Mouse (Mus musculus): ENCODE measurements at regions not wholly inside any gene's neighbourhood (a gene's known extent, or its start where the extent isn't known, plus 50 kb on each side); places are given as distances from the start of the nearest gene placed in this dataset.

DNA sequence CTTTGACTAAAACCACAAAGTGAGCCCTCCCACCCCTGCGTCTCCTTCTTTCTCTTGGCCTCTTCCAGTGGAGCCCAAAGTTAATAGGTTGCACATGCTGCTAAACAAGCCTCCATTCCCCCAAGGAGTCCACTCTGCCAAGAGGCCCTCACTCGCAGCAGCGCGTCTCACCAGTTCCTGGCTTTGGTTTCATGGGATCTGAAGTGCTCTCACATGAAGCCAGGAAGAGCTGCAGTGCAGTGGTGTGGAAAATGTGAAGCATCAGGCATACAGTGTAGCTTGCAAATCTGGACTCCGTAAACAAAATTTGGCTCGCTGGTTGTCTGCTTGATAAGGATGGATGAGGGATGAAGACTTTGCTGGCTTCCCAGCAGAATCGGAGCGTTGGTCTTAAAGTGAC, 97.7 kb downstream of the Gm10260 start:
- ATAC-seq (ENCODE audit: insufficient read depth) (no peak), DNase-seq (ENCODE audit: low read depth in 3 of 3, low spot score in 3 of 3) (no peak)
- no peak for TF ChIP-seq EP300 (IDR thresholded peaks at IDR 0.05; ENCODE audit: low read depth)
- no peak for TF ChIP-seq CTCF (IDR thresholded peaks at IDR 0.05; ENCODE audit: low read depth)
- WGBS (ENCODE audit: insufficient replicate concordance): 67% methylated on average over 8 of the region's 8 CpGs
- Histone ChIP-seq H3K27me3 (ENCODE audit: control insufficient read depth, insufficient read depth, low read length) (no peaks in the 10 kb centered on the region), H3K4me1 (replicated peaks; ENCODE audit: control insufficient read depth in 2 of 2, insufficient read depth in 2 of 2, low read length in 1 of 2) (no peaks in the 10 kb centered on the region), H3K27ac (no peak overlapping the region), H3K9me3 (ENCODE audit: control insufficient read depth, low read length) (no peaks in the 10 kb centered on the region), H3K9ac (replicated peaks) (no peak overlapping the region), H3K4me3 (ENCODE audit: insufficient read depth in 1 of 2, low read depth in 2 of 2, low read length in 2 of 2) (no peak overlapping the region), H3K4me2 (ENCODE audit: low read depth) (no peak overlapping the region), H3K36me3 (replicated peaks; ENCODE audit: control insufficient read depth, insufficient read depth, low read depth) (no peaks in the 10 kb centered on the region)

- Histone ChIP-seq H3K9me3 (ENCODE audit: control insufficient read depth, low read length) (no peaks in the 10 kb centered on the region), H3K9ac (replicated peaks) (no peak overlapping the region), H3K4me1 (replicated peaks; ENCODE audit: control insufficient read depth in 2 of 2, insufficient read depth in 2 of 2, low read length in 1 of 2) (no peaks in the 10 kb centered on the region), H3K27ac (no peak overlapping the region), H3K27me3 (ENCODE audit: control insufficient read depth, insufficient read depth, low read length) (no peaks in the 10 kb centered on the region), H3K36me3 (replicated peaks; ENCODE audit: control insufficient read depth, insufficient read depth, low read depth) (no peaks in the 10 kb centered on the region), H3K4me2 (ENCODE audit: low read depth) (no peak overlapping the region), H3K4me3 (ENCODE audit: insufficient read depth in 1 of 2, low read depth in 2 of 2, low read length in 2 of 2) (no peak overlapping the region)
- 67% methylated on average over 2 of the region's 2 CpGs for WGBS (ENCODE audit: insufficient replicate concordance)
- DNase-seq (ENCODE audit: low read depth in 3 of 3, low spot score in 3 of 3) (no peak), ATAC-seq (ENCODE audit: insufficient read depth) (no peak)
- TF ChIP-seq CTCF (IDR thresholded peaks at IDR 0.05; ENCODE audit: low read depth) (no peak), EP300 (IDR thresholded peaks at IDR 0.05; ENCODE audit: low read depth) (no peak)
Measured at GRCm38 (mm10) chr13:97656618-97657017, 103.8 kb downstream of the Gm10260 start.

- Histone ChIP-seq H3K36me3 (replicated peaks; ENCODE audit: control insufficient read depth, insufficient read depth, low read depth) (no peaks in the 10 kb centered on the region), H3K4me3 (ENCODE audit: insufficient read depth in 1 of 2, low read depth in 2 of 2, low read length in 2 of 2) (no peak overlapping the region), H3K4me1 (replicated peaks; ENCODE audit: control insufficient read depth in 2 of 2, insufficient read depth in 2 of 2, low read length in 1 of 2) (no peaks in the 10 kb centered on the region), H3K9me3 (ENCODE audit: control insufficient read depth, low read length) (no peaks in the 10 kb centered on the region), H3K9ac (replicated peaks) (no peak overlapping the region), H3K4me2 (ENCODE audit: low read depth) (no peak overlapping the region), H3K27me3 (ENCODE audit: control insufficient read depth, insufficient read depth, low read length) (no peaks in the 10 kb centered on the region), H3K27ac (no peak overlapping the region)
- no peak for DNase-seq (ENCODE audit: low read depth in 3 of 3, low spot score in 3 of 3)
- no peak for ATAC-seq (ENCODE audit: insufficient read depth)
- WGBS (ENCODE audit: insufficient replicate concordance): 72% methylated on average over 9 of the region's 9 CpGs
- TF ChIP-seq CTCF (IDR thresholded peaks at IDR 0.05; ENCODE audit: low read depth): no peak
- TF ChIP-seq EP300 (IDR thresholded peaks at IDR 0.05; ENCODE audit: low read depth): no peak
Measured at GRCm38 (mm10) chr13:97652279-97652678, 108.2 kb downstream of the Gm10260 start.

DNA sequence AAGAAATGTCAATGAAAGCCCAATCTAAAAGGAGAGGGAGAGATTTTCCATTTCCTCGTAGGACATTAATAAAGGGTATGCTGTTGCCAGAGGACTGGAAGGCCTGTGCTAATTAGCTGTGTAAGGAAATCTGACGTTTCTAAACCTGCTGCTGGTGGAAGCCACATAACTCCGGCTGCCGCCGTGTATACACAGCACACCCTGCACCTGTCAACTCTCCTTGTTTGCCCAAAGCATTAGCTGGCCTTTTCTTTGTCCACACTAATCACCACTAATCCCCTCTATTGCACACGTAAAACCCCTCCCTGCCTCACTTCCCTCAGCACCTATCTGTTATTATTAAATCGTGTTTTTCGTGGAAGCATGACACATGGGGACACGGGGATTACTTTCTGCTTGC, 108.7 kb downstream of the Gm10260 start:
- no peak overlapping the region for H3K4me2 ChIP-seq (ENCODE audit: low read depth)
- DNase-seq (ENCODE audit: low read depth in 3 of 3, low spot score in 3 of 3) (no peak), ATAC-seq (ENCODE audit: insufficient read depth) (no peak)
- no peak overlapping the region for H3K9ac ChIP-seq (replicated peaks)
- H3K27ac ChIP-seq: no peak overlapping the region
- TF ChIP-seq CTCF (IDR thresholded peaks at IDR 0.05; ENCODE audit: low read depth): no peak
- no peak for TF ChIP-seq EP300 (IDR thresholded peaks at IDR 0.05; ENCODE audit: low read depth)
- no peaks in the 10 kb centered on the region for H3K27me3 ChIP-seq (ENCODE audit: control insufficient read depth, insufficient read depth, low read length)
- no peaks in the 10 kb centered on the region for H3K9me3 ChIP-seq (ENCODE audit: control insufficient read depth, low read length)
- 62% methylated on average over 9 of the region's 9 CpGs for WGBS (ENCODE audit: insufficient replicate concordance)
- no peak overlapping the region for H3K4me3 ChIP-seq (ENCODE audit: insufficient read depth in 1 of 2, low read depth in 2 of 2, low read length in 2 of 2)
- no peaks in the 10 kb centered on the region for H3K4me1 ChIP-seq (replicated peaks; ENCODE audit: control insufficient read depth in 2 of 2, insufficient read depth in 2 of 2, low read length in 1 of 2)
- H3K36me3 ChIP-seq (replicated peaks; ENCODE audit: control insufficient read depth, insufficient read depth, low read depth): no peaks in the 10 kb centered on the region

DNA sequence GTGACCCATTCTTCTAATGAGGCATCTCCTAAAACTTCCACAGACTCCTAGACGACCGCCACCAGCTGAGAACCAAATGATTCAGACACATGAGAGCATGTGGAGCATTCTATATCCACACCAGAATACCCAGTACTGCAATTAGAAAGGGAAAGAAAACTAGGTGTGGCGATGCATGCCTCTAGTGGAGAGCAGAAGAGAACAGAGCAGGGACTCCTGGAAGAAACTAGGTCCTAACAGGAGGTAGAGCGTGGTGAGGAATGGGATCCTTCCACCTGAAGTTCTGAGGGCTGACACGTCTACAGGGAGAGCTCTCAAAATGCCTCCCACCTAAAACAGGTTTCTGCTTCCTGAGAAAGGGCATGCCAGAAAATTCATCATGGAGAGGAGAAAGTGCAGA, 109.3 kb downstream of the Gm10260 start:
- H3K4me1 ChIP-seq (replicated peaks; ENCODE audit: control insufficient read depth in 2 of 2, insufficient read depth in 2 of 2, low read length in 1 of 2): no peaks in the 10 kb centered on the region
- TF ChIP-seq CTCF (IDR thresholded peaks at IDR 0.05; ENCODE audit: low read depth) (no peak), EP300 (IDR thresholded peaks at IDR 0.05; ENCODE audit: low read depth) (no peak)
- H3K27ac ChIP-seq: no peak overlapping the region
- no peaks in the 10 kb centered on the region for H3K27me3 ChIP-seq (ENCODE audit: control insufficient read depth, insufficient read depth, low read length)
- H3K4me2 ChIP-seq (ENCODE audit: low read depth): no peak overlapping the region
- H3K9ac ChIP-seq (replicated peaks): no peak overlapping the region
- no peaks in the 10 kb centered on the region for H3K36me3 ChIP-seq (replicated peaks; ENCODE audit: control insufficient read depth, insufficient read depth, low read depth)
- ATAC-seq (ENCODE audit: insufficient read depth) (no peak), DNase-seq (ENCODE audit: low read depth in 3 of 3, low spot score in 3 of 3) (no peak)
- no peak overlapping the region for H3K4me3 ChIP-seq (ENCODE audit: insufficient read depth in 1 of 2, low read depth in 2 of 2, low read length in 2 of 2)
- 70% methylated on average over 5 of the region's 5 CpGs for WGBS (ENCODE audit: insufficient replicate concordance)
- H3K9me3 ChIP-seq (ENCODE audit: control insufficient read depth, low read length): no peaks in the 10 kb centered on the region

All from liver, embryonic 14.5 days (tissue).